Mouse (Mus musculus) forebrain, embryonic 10.5 days (tissue): ENCODE results near the gene Slc16a1. TPM values are rescaled to one million over a fixed set of nuclear protein-coding genes. Genes with fewer than 3 reads are reported as not detected.
"Not testable (repeated sequence)": the region's sequence is repeated elsewhere in the genome, so short reads cannot be mapped to it uniquely, and the experiment has no call there.

ENCODE experiments used
- DNase-seq: peaks from one replicate; pipeline ENCODE4 v3.0.0-alpha.2; 2017; ENCODE audit warnings: low spot score; ENCODE audit errors: extremely low spot score
- H3K27ac ChIP-seq: fragments of 300-500 bp; sonication (generic); 2 replicates; pipeline ENCODE4 v1.5.1; 2016; ENCODE audit warnings: mild to moderate bottlenecking
- H3K27me3 ChIP-seq: fragments of 300-500 bp; sonication (generic); 2 replicates; pipeline ENCODE4 v1.6.1; 2016; ENCODE audit warnings: mild to moderate bottlenecking; ENCODE audit not compliant: poor library complexity, severe bottlenecking
- H3K36me3 ChIP-seq: fragments of 300-500 bp; sonication (generic); replicated peaks from 2 replicates; pipeline ENCODE4 v1.6.1; 2016; ENCODE audit warnings: mild to moderate bottlenecking, moderate library complexity
- H3K4me1 ChIP-seq: fragments of 300-500 bp; sonication (generic); 2 replicates; pipeline ENCODE4 v1.6.1; 2016
- H3K4me3 ChIP-seq: fragments of 300-500 bp; sonication (generic); 2 replicates; pipeline ENCODE4 v1.5.1; 2016; ENCODE audit warnings: mild to moderate bottlenecking, moderate library complexity
- H3K9me3 ChIP-seq: fragments of 300-500 bp; sonication (generic); 2 replicates; pipeline ENCODE4 v1.6.1; 2016; ENCODE audit warnings: mild to moderate bottlenecking, moderate library complexity
- WGBS: fragments of 180-500 bp; shearing (Covaris S2); methylation state at CpG from one replicate; pipeline ENCODE4 v1.1.7; 2016; 5-methylcytosine and 5-hydroxymethylcytosine counted together
- polyA plus RNA-seq: library from polyadenylated mRNA; unstranded; fragments of >200 nt; fragmentation: Nextera tagmentation; extraction: Ambion mirVana; gene quantifications from 2 replicates; pipeline ENCODE4 v1.2.1, GENCODE M21; 2016

Gene Slc16a1
- polyA plus RNA-seq, 1 experiment from 2014 or later = 57.3 TPM

DNA sequence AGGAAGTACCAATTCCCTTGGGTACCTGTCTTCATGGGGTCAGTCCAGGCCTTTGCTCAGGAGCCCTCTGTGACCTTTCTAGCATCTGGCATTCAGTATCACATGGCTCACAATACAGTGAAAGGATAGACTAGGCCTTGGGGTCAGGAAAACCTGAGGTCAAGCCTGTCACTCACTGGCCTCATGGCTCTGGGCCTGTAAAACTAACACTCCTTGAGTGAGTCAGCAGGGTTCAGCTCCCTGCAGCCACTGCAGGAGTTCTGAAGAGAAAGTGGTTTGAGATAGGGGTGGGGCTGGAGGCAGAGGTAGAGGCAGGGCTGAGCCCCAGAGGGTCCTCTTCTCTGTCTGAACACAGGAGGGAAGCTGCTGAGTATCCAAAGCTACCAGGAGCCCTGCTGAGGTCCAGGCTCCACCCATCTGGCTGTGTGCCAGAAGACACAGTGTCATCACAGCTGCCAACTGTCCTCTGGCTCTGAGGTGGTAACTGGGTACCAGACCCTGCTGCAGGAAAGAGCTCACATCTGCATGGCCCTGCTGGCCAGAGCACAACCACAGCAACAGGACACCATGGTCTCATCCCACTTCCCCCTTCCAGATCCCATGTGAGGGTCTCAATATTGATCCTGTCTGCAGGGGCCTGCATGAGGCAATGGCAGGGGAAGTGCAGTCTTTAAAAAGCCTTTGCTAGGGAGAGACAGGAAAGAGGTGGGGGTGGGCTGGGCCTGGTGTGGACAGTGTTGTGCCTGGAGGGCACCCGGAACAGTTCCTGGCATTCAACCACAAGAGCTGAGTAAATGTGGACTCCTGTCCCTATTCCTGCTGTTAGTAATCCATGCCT lies 31.9 kb downstream of the Slc16a1 start:
- Histone ChIP-seq H3K27ac (0 out of 2 replicates have a peak overlapping the region, but pooled peaks have one; percentile 60), H3K4me1 (peaks cover 50% of the 10 kb centered on the region), H3K27me3 (peaks cover 11% of the 10 kb centered on the region; the same call in 1 of the 2 replicates)
- not testable (repeated sequence) for H3K36me3 ChIP-seq, H3K9me3 ChIP-seq, DNase-seq, H3K4me3 ChIP-seq
- WGBS = 40% methylated on average over 1 of the region's 1 CpGs

DNA sequence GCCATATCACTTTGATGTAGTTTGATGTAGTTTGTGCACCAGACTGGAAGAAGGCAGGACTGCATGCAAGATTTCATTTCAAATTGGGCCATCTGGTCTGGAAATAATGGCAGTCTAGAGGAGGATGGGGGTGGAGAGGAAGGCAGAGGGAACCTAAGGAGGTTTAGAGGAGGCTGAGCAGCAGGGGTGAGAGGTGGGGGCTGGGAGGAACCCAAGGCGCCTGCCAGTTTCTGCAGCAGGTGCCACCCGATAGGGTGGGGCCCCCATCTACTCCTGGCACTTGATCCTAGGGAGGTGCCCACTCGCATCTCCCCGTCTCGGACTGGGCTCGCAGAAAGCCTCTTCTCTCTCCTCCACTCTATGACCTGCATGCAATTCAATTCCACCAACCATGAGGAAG lies 33.1 kb downstream of the Slc16a1 start:
- H3K27ac ChIP-seq = peak overlapping the region; percentile 6; the same call in 1 of the 2 replicates
- H3K4me1 ChIP-seq = peaks cover 54% of the 10 kb centered on the region
- H3K36me3 ChIP-seq = no peaks in the 10 kb centered on the region
- no peaks in the 10 kb centered on the region for H3K9me3 ChIP-seq
- 81% methylated on average over 6 of the region's 6 CpGs for WGBS
- DNase-seq = no peak
- H3K4me3 ChIP-seq = no peak overlapping the region
- peaks cover 11% of the 10 kb centered on the region; the same call in 1 of the 2 replicates for H3K27me3 ChIP-seq

GRCm38 (mm10) chr3:104672041-104672440 lies 33.6 kb downstream of the Slc16a1 start:
- Histone ChIP-seq H3K4me3 (no peak overlapping the region), H3K4me1 (peaks cover 54% of the 10 kb centered on the region)

DNA sequence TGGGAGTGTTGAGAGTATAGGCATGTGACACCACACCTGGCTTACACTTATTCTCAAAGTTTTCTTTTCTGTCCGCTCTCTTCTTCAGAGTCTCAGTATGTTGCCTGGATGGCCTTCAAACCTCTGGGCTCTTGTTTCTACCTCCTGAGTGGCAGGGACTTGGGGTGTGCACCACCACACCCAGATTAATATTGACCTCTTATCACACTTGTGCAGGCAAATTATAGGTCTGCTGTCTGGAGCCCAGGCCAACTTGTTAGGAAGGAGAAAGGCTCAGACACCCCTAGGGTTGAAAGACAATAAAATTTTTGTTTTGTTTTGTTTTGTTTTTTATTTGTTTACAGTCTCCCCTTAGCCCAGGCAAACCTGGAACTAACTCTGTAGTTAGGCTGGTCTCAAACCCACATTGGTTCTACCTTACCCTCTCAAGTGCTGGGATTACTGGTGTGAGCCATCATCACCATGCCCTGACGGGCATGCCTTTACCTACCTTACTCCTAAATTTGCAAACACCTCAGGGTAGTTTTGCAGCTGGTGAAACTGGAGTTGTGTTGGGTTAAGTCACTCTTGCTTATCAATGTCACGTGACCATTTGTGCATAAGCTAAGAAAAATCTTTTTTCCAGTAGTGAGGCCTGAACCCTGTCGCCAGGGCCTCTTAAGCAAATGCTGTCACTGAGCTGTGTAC lies 35.3 kb downstream of the Slc16a1 start:
- H3K36me3 ChIP-seq = no peaks in the 10 kb centered on the region
- no peak overlapping the region for H3K27ac ChIP-seq
- peaks cover 54% of the 10 kb centered on the region for H3K4me1 ChIP-seq
- peaks cover 11% of the 10 kb centered on the region; the same call in 1 of the 2 replicates for H3K27me3 ChIP-seq
- DNase-seq = no peak
- H3K9me3 ChIP-seq = no peaks in the 10 kb centered on the region
- H3K4me3 ChIP-seq = no peak overlapping the region
- WGBS = 72% methylated on average over 4 of the region's 4 CpGs

More at GRCm38 (mm10) chr3:104672041-104672440, 33.6 kb downstream of the Slc16a1 start:
- 72% methylated on average over 4 of the region's 4 CpGs for WGBS
- H3K36me3 ChIP-seq = no peaks in the 10 kb centered on the region
- no peaks in the 10 kb centered on the region for H3K9me3 ChIP-seq
- peak overlapping the region; percentile 6; the same call in 1 of the 2 replicates for H3K27ac ChIP-seq
- H3K27me3 ChIP-seq = peaks cover 11% of the 10 kb centered on the region; the same call in 1 of the 2 replicates
- no peak for DNase-seq

GRCm38 (mm10) chr3:104674329-104675220 lies 36.1 kb downstream of the Slc16a1 start:
- 27% methylated on average over 14 of the region's 14 CpGs for WGBS
- Histone ChIP-seq H3K27ac (peak overlapping the region; percentile 70), H3K36me3 (no peaks in the 10 kb centered on the region), H3K9me3 (no peaks in the 10 kb centered on the region), H3K27me3 (peaks cover 11% of the 10 kb centered on the region; the same call in 1 of the 2 replicates), H3K4me3 (peak overlapping the region; percentile 48), H3K4me1 (peaks cover 52% of the 10 kb centered on the region)
- DNase-seq = no peak

- H3K36me3 ChIP-seq = no peaks in the 10 kb centered on the region
- H3K27ac ChIP-seq = peak overlapping the region; percentile 70
- DNase-seq = peak; percentile 74
- peak overlapping the region; percentile 48 for H3K4me3 ChIP-seq
- WGBS = 5% methylated on average over 23 of the region's 23 CpGs
- H3K9me3 ChIP-seq = peaks cover 6% of the 10 kb centered on the region; the same call in 1 of the 2 replicates
- H3K27me3 ChIP-seq = peaks cover 11% of the 10 kb centered on the region; the same call in 1 of the 2 replicates
- peaks cover 44% of the 10 kb centered on the region for H3K4me1 ChIP-seq
Observed at GRCm38 (mm10) chr3:104675258-104675851, 36.9 kb downstream of the Slc16a1 start.

DNA sequence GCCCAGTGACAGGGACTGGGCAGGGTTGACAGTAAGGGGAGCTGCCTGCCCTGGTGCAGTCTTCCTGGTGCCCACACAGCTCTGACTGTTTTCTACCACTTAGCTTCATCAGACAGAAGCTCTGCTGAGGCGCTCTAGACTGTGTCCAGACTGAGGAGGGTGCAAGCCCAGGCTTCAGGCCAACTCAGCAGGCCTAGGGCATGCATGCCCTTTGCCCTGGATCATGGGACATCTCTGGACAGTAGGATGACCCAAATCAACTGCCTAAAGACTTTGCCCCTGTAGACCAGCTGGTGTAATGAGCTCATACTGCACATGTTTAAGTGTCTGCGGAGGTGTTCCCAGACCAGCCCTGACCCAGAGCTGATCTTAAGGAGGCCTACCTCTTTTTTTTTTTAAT lies 39.3 kb downstream of the Slc16a1 start:
- no peak for DNase-seq
- peaks cover 25% of the 10 kb centered on the region for H3K4me1 ChIP-seq
- H3K36me3 ChIP-seq = no peaks in the 10 kb centered on the region
- no peak overlapping the region for H3K27ac ChIP-seq
- WGBS = 92% methylated on average over 2 of the region's 2 CpGs
- peaks cover 6% of the 10 kb centered on the region; the same call in 1 of the 2 replicates for H3K9me3 ChIP-seq
- no peak overlapping the region for H3K4me3 ChIP-seq
- peaks cover 11% of the 10 kb centered on the region; the same call in 1 of the 2 replicates for H3K27me3 ChIP-seq

DNA sequence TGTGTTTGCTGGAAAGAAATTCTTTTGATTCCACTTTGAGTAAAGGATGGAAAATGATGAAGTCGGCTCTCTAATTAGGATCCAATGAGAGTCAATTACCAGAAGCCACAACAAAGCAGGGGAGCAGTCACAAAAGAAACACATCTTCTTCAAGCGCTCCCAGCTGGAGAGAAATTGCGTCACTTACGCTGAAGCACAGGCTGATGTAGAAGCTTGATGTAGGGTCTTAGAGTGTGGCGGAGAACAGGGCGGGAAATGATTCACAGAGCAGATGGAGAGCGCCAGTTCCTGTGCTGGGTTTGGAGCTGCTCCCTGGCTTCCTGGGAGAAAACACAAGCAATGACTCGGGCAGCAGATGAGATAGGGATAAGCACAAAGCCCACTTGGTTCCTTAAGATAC lies 40.4 kb downstream of the Slc16a1 start:
- Histone ChIP-seq H3K27ac (no peak overlapping the region), H3K4me1 (peaks cover 20% of the 10 kb centered on the region), H3K4me3 (no peak overlapping the region), H3K9me3 (peaks cover 6% of the 10 kb centered on the region; the same call in 1 of the 2 replicates), H3K27me3 (peaks cover 11% of the 10 kb centered on the region; the same call in 1 of the 2 replicates), H3K36me3 (no peaks in the 10 kb centered on the region)
- 85% methylated on average over 8 of the region's 8 CpGs for WGBS
- DNase-seq = no peak

DNA sequence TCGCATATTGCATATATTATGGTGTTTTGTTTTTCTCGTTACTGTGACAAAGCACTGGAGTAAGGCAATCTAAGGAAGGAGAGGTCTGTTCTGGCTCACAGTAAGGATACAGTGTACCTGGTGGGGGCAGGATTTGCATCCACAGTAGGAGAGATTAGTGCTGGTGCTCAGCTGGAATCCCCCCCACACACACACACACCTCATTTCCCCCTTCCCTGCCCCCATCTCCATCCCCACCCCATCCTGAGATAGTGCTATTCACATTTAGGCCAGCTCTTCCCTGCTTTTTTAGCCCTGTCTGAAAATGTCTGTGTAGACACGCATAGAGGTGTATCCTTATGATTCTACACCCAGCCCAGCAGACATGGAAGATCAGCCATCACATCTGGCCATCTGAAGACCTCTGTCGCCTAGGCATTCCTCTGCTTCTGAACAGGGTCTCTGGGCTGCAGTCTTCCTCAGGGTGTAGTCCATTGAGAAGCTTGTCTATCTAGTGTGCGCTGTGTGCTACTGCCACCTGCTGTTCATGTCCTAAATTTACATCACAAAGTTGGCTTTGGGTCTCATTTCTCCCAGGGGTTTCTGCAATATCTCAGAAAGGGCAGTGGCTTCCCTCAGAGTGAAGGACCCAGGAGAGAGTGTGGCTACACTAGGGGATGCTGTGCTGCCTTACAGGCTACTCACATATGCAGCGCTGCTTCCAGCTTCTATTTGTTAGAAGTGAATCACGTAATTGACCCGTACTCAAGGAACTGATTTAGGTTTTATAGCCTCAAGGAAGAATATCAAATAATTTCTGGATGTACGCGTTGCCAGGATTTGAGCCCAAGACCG lies 44.4 kb downstream of the Slc16a1 start:
- Histone ChIP-seq H3K27me3 (no peaks in the 10 kb centered on the region), H3K9me3 (peaks cover 10% of the 10 kb centered on the region; the same call in 1 of the 2 replicates), H3K4me1 (no peaks in the 10 kb centered on the region), H3K4me3 (no peak overlapping the region), H3K36me3 (no peaks in the 10 kb centered on the region), H3K27ac (no peak overlapping the region)
- 58% methylated on average over 11 of the region's 11 CpGs for WGBS
- DNase-seq = peak; percentile 63

GRCm38 (mm10) chr3:104700751-104701335 lies 62.4 kb downstream of the Slc16a1 start:
- no peak overlapping the region for H3K27ac ChIP-seq
- peak; percentile 79 for DNase-seq
- no peak overlapping the region for H3K4me3 ChIP-seq
- H3K4me1 ChIP-seq = 0 out of 2 replicates have a peak, but pooled peaks cover 4% of the 10 kb centered on the region
- H3K9me3 ChIP-seq = 0 out of 2 replicates have a peak, but pooled peaks cover 3% of the 10 kb centered on the region
- 4% methylated on average over 23 of the region's 23 CpGs for whole genome bisulfite sequencing
- peaks cover 50% of the 10 kb centered on the region for H3K27me3 ChIP-seq
- no peaks in the 10 kb centered on the region for H3K36me3 ChIP-seq

GRCm38 (mm10) chr3:104701761-104702160 lies 63.3 kb downstream of the Slc16a1 start:
- no peak for DNase-seq
- no peak overlapping the region for H3K27ac ChIP-seq
- 90% methylated on average over 1 of the region's 1 CpGs for WGBS
- H3K4me3 ChIP-seq = no peak overlapping the region
- peaks cover 42% of the 10 kb centered on the region for H3K27me3 ChIP-seq
- no peaks in the 10 kb centered on the region for H3K36me3 ChIP-seq
- peaks cover 4% of the 10 kb centered on the region; the same call in 1 of the 2 replicates for H3K4me1 ChIP-seq
- H3K9me3 ChIP-seq = no peaks in the 10 kb centered on the region
